Mouse (Mus musculus) ES-E14 (cell line): ENCODE data around the gene Cyp20a1. TPM values are rescaled to one million over a fixed set of nuclear protein-coding genes. Genes with fewer than 3 reads are reported as not detected.

ENCODE experiments used
- DNase-seq: peaks from one replicate; pipeline ENCODE4 v3.0.0-alpha.2; 2013; ENCODE audit warnings: low read depth, low spot score
- H3K27ac ChIP-seq: 2 replicates; pipeline ENCODE4 v1.5.1; 2012; ENCODE audit warnings: low read depth, mild to moderate bottlenecking, low read length, moderate library complexity, mixed read lengths; ENCODE audit not compliant: poor library complexity, insufficient read depth, severe bottlenecking
- H3K36me3 ChIP-seq: 2 replicates; pipeline ENCODE4 v1.6.1; 2012; ENCODE audit warnings: mild to moderate bottlenecking, low read length, moderate library complexity, mixed read lengths; ENCODE audit not compliant: control insufficient read depth, poor library complexity, insufficient read depth, severe bottlenecking
- H3K4me1 ChIP-seq, 2 experiments: fragments of 150-350 bp in 1 of 2; sonication (generic) in 1 of 2; 2 replicates each; pipeline ENCODE4 v1.6.1; 2012; ENCODE audit warnings: low read length in 2 of 2, mild to moderate bottlenecking in 1 of 2, mixed read lengths in 1 of 2; ENCODE audit not compliant: control insufficient read depth in 2 of 2, insufficient read depth in 2 of 2, poor library complexity in 1 of 2
- H3K4me3 ChIP-seq, 2 experiments: fragments of 150-350 bp in 1 of 2; sonication (generic) in 1 of 2; 2 replicates each; pipeline ENCODE4 v1.5.1; 2012; ENCODE audit warnings: low read length in 2 of 2, low read depth in 1 of 2, mild to moderate bottlenecking in 1 of 2, mixed read lengths in 1 of 2; ENCODE audit not compliant: insufficient read depth in 1 of 2, poor library complexity in 1 of 2, severe bottlenecking in 1 of 2
- H3K9ac ChIP-seq: 2 replicates; pipeline ENCODE4 v1.6.1; 2012; ENCODE audit warnings: low read depth, mild to moderate bottlenecking, low read length, mixed read lengths; ENCODE audit not compliant: poor library complexity, insufficient read depth, severe bottlenecking
- H3K9me3 ChIP-seq: fragments of 150-350 bp; sonication (generic); 2 replicates; pipeline ENCODE4 v1.6.1; 2012; ENCODE audit warnings: low read depth, mild to moderate bottlenecking, low read length; ENCODE audit not compliant: control insufficient read depth, insufficient read depth
- CHD2 ChIP-seq: IDR thresholded peaks from 2 replicates; pipeline ENCODE4 v1.6.1; 2014; ENCODE audit warnings: mild to moderate bottlenecking, low read depth, low read length, inconsistent platforms
- HCFC1 ChIP-seq: IDR thresholded peaks from 2 replicates; pipeline ENCODE4 v1.6.1; 2012; ENCODE audit warnings: low read length, inconsistent platforms, borderline replicate concordance; ENCODE audit not compliant: insufficient read depth
- MAFK ChIP-seq: IDR thresholded peaks from 2 replicates; pipeline ENCODE4 v1.6.1; 2014; ENCODE audit warnings: mild to moderate bottlenecking, low read depth, low read length, inconsistent platforms; ENCODE audit not compliant: insufficient read depth
- ZC3H11A ChIP-seq: IDR thresholded peaks from 2 replicates; pipeline ENCODE4 v1.6.1; 2012; ENCODE audit warnings: low read depth, mild to moderate bottlenecking, inconsistent platforms, low read length, borderline replicate concordance
- ZNF384 ChIP-seq: IDR thresholded peaks from 2 replicates; pipeline ENCODE4 v1.6.1; 2012; ENCODE audit warnings: low read depth, low read length, inconsistent platforms
- in situ Hi-C, 2 experiments: fragments of 600-800 bp; cut with MboI; formaldehyde crosslinking; loops; one replicate each; pipeline ENCODE4 v1.15.1; 2025; ENCODE audit warnings: low sequenced_read_pairs in 2 of 2, inconsistent platforms in 1 of 2; ENCODE audit not compliant: unreplicated experiment in 2 of 2
- total RNA-seq: library from RNA; depleted of rRNA; stranded (reverse); fragments of 300-350 nt; gene quantifications from 2 replicates; pipeline ENCODE4 v1.2.3, GENCODE M21; 2012

Gene Cyp20a1
- total RNA-seq, 1 experiment, result 45.9 TPM

DNA sequence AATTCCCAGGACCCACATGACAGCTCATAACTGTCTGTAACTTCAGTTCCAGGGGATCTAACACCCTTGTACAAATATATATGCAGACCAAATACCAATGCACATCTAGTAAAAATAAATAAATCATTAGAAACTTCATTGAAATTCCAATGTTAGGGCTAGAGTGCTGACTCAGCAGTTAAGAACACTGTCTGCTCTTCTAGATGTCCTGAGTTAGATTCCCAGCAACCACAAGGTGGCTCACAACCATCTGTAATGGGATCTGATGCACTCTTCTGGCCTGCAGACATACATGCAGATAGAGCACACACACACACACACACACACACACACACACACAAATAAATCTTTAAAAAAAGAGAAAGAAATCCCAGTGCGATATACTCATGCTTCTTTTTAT lies 61.7 kb downstream of the Cyp20a1 start:
- H3K9me3 ChIP-seq, result no peaks in the 10 kb centered on the region
- H3K4me1 ChIP-seq, result no peaks in the 10 kb centered on the region; a peak in 1 of 4 replicates
- H3K27ac ChIP-seq, result no peak overlapping the region
- no peak overlapping the region for H3K4me3 ChIP-seq
- H3K9ac ChIP-seq, result no peak overlapping the region
- no peak for TF ChIP-seq ZC3H11A
- TF ChIP-seq HCFC1, result no peak
- no peak for TF ChIP-seq CHD2
- TF ChIP-seq ZNF384, result no peak
- TF ChIP-seq MAFK, result peak; percentile 100
- in situ Hi-C loops, result no loop called here
- no peak for DNase-seq
- H3K36me3 ChIP-seq, result no peaks in the 10 kb centered on the region

DNA sequence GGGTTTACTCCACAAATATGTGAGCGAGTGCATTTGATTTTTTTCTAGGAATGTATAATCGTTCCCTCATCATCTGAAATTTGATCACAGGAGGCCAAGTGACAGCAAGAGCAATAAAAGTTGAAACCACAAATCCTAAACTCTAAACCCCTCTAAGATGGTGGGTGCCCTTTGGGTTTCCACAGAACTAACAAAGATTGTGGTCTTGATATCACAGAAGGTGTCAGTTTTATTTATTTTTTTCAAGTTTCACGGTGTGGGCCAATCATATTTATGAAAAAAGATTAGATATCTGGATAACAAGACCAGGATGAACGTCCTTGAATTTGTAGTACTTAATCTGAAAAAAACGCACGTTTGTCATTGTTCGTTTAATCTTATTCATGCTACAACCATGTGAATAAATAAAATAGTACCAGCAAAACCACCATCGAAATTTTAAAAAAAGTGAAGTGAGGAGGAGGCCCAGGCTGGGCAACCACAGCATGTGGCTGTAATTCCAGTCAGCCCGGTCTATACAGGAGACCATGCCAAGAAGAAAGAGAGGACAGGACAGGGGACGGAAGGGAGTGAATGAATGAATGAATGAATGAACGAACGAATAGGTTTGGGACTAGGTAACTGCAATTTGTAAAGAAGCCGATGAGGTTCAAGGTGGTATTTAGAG lies 65.5 kb downstream of the Cyp20a1 start:
- H3K4me3 ChIP-seq, result peak overlapping the region; percentile 60 to 70
- DNase-seq, result no peak
- no peaks in the 10 kb centered on the region for H3K9me3 ChIP-seq
- TF ChIP-seq MAFK (no peak), ZC3H11A (no peak), ZNF384 (no peak), CHD2 (no peak), HCFC1 (no peak)
- H3K27ac ChIP-seq, result peak overlapping the region; percentile 88
- in situ Hi-C loops, result no loop called here
- H3K9ac ChIP-seq, result peak overlapping the region; percentile 81
- no peaks in the 10 kb centered on the region for H3K36me3 ChIP-seq
- H3K4me1 ChIP-seq, result peaks cover under 1 to 2% of the 10 kb centered on the region in 2 experiments; a peak in 2 of 4 replicates

DNA sequence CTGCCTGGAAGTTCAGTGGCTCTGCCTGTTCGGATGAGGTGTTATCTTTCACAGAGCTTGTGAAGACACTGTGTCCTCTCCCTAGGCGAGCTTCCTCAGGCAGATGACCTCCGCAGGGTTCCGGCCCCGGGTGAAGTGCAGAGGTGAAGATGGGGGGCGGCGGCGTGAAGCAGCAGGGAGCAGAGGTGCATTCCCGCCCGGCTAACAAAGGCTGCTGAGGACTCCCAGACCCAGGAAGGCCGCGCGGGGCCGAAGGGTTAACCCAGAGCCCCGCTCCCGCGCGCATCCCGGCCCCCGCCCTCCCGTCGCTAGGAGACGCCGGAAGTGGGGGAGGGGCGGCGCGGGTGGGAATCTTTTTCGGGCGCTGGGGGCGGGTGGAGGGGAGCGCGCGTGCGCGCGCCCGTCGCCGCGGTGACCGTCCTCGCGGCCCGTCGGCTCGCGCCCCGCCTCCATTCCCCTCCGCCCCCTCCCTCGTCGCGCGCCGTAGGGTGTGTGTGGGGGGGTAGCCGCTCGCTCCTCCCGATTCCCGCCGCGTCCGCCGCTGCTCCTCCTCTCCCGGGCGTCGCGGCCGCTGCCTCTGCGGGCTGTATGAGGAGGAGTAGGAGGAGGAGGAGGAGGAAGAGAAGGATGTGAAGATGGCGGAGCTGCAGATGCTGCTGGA lies 66.2 kb downstream of the Cyp20a1 start, which contains the start of gene Abi2:
Gene Abi2, plus strand, starts transcription at position 452 of the 661 bp plus-strand sequence.
- TF ChIP-seq ZC3H11A (no peak), HCFC1 (peak; percentile 15; the same call in 1 of the 2 replicates), CHD2 (no peak)
- peak; percentile 91 for DNase-seq
- in situ Hi-C loops, result no loop called here
- no peaks in the 10 kb centered on the region for H3K36me3 ChIP-seq
- no peaks in the 10 kb centered on the region for H3K9me3 ChIP-seq
- peaks cover 2% of the 10 kb centered on the region in 2 experiments; a peak in 2 of 4 replicates for H3K4me1 ChIP-seq
- peak within 1 kb of the TSS; percentile 88 for H3K27ac ChIP-seq
- H3K4me3 ChIP-seq, result peak within 1 kb of the TSS; percentile 75 to 82
- H3K9ac ChIP-seq, result peak within 1 kb of the TSS; percentile 88

- H3K27ac ChIP-seq, result peak overlapping the region; percentile 53
- H3K36me3 ChIP-seq, result no peaks in the 10 kb centered on the region
- no peaks in the 10 kb centered on the region for H3K9me3 ChIP-seq
- peak overlapping the region; percentile 75 to 82 for H3K4me3 ChIP-seq
- in situ Hi-C loops, result no loop called here
- DNase-seq, result no peak
- no peak for TF ChIP-seq HCFC1
- no peak for TF ChIP-seq ZC3H11A
- no peak for TF ChIP-seq CHD2
- no peak for TF ChIP-seq MAFK
- no peak for TF ChIP-seq ZNF384
- peak overlapping the region; percentile 88 for H3K9ac ChIP-seq
- peaks cover 2% of the 10 kb centered on the region in 2 experiments; a peak in 2 of 4 replicates for H3K4me1 ChIP-seq
Observed at GRCm38 (mm10) chr1:60409928-60410817, 67.0 kb downstream of the Cyp20a1 start.
